Mouse (Mus musculus) layer of hippocampus, adult 18-20 months (tissue): ENCODE results near the gene Casp9. TPM values are rescaled to one million over a fixed set of nuclear protein-coding genes. Genes with fewer than 3 reads are reported as not detected.
A peak's percentile ranks its signal among the peaks of the same experiment; 100 is the strongest.
"Not testable (repeated sequence)": the region's sequence is repeated elsewhere in the genome, so short reads cannot be mapped to it uniquely, and the experiment has no call there.

Experiments used
- DNase-seq, 2 experiments: peaks; one replicate each; pipeline ENCODE4 v3.0.0; 2022; ENCODE audit warnings: low spot score in 2 of 2
- long read RNA-seq: library from polyadenylated mRNA; stranded (forward); transcript quantifications from one replicate; pipeline ENCODE4 v2.0.0, GENCODE M21; 2021
- total RNA-seq, 2 experiments: library from RNA; stranded (reverse); gene quantifications; 2 replicates each; pipeline ENCODE4 v1.2.3; 2021

The Casp9 gene
- total RNA-seq = 10 to 100 TPM; 25.6 to 28.8 TPM
- long read RNA-seq, transcript Casp9-201 (9 exons, 3,897 nt) = major isoform, 21 of 30 reads
- long read RNA-seq, partial matches to known transcripts = 3 of 30 reads
- long read RNA-seq, other reads (novel, unspliced or antisense) = 6 of 30 reads

DNA sequence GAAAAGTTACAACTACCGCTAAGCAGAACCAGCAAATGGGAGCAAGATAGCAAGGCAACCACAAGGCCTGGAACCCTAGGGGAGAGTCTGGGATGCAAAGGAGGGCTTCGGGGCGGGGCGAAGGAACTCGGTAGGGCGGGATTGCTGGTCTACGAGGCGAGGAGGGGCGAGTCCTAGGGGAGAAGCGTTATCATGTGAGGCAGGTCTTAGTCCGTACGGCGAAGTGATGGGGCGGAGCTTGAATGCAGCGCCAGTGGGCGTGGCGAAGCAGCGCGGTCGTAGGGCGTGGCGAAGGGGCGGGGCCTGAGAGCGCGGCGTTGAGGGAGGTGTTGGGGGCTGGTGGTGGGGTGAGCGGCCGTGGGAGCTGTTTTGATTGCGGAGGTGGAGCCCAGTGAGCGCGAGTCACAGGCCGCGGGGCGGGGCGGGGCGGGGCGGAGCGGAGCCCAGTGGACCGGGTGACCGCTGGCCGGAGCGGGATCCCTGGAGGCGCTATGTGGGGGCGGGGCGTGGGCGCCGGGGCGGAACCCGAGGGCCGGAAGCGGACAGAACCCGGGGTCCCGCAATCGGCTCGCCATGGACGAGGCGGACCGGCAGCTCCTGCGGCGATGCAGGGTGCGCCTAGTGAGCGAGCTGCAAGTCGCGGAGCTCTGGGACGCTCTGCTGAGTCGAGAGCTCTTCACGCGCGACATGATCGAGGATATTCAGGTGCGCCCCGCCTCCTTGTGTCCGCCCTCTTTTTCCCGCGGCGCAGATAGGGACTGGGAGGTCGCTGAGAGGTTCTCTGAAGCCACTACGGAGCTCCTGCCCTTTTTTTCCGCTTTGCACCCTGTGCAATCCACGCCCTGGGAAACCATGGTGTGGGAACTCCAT lies at the start of gene Casp9:
Casp9 (plus strand) TSS at position 331 of the 870 bp plus-strand sequence.
- peak; percentile 94 to 96 for DNase-seq

DNA sequence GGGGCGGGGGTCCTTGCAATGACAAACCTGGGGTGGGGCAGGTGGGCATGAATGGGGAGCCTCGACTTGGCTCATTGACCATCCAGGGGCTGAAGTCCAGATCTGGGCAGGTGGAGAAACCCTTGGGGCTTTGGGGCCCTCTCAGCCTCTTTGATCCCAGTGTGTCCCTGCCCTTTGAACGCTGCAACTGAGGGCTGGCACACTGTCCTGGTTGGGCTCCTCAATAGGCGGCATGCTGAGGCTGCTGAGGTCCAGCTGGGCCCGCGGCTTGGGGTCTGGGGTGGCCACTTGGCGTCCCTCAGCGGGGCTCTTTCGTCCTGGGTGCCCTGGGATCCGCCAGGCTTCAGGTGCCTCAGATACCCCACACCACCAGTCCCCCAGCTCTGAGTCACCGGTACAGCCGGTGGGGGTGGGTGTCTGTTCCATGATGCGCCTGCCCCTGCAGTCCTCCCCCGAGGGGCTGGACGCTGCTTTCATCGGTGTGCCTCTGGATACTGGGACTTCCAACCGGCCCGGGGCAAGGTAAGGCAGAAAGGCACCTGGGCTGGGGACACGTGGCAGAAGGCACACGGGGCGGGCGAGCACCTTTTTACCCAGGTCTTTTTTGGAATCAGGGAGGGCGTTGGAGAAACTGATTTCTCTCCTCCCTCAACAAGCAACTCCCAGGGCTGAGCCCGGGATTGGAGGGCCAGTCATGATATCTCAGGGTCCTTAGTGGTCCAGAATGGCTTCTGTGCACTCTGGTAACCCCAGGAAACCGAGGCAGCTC lies 46.6 kb upstream of the Casp9 start, which contains the start of gene Agmat:
Agmat (plus strand) TSS at position 95 of the 769 bp plus-strand sequence.
- no peak for DNase-seq

DNA sequence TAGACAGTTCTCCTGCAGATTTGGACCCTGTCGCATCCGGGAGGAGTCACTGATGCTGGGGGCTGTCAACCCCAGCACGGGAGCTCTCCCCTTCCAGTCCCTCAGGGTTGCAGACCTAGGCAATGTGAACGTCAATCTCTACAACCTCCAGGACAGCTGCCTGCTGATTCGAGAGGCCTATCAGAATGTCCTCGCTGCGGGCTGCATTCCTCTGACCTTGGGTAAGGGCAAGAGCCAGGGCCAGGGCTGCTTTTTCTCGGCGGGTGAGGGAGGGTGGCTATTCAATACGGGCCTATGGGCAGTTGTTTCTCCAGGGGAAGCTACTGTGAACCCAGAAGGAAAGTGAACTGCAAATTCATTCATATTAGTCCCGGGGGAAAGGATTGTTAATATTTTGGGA lies 43.9 kb upstream of the Casp9 start:
- DNase-seq = no peak

DNA sequence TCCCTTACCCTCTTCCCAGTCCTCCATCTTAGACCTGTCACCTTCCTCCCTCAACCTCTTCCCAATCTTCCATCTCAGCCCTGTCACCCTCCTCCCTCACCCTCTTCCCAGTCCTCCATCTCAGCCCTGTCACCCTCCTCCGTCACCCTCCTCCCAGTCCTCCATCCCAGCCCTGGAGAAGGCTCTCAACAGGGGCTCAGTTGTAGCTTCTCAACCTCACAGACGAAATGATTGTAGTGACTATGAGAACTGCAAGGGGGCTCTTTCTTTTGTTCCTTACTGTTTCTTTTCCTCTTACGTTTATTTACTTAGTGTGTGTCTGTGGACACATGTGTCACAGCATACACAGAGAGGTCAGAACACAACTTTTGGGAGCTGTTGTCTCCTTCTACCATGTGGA lies 42.6 kb upstream of the Casp9 start:
- no peak for DNase-seq

DNA sequence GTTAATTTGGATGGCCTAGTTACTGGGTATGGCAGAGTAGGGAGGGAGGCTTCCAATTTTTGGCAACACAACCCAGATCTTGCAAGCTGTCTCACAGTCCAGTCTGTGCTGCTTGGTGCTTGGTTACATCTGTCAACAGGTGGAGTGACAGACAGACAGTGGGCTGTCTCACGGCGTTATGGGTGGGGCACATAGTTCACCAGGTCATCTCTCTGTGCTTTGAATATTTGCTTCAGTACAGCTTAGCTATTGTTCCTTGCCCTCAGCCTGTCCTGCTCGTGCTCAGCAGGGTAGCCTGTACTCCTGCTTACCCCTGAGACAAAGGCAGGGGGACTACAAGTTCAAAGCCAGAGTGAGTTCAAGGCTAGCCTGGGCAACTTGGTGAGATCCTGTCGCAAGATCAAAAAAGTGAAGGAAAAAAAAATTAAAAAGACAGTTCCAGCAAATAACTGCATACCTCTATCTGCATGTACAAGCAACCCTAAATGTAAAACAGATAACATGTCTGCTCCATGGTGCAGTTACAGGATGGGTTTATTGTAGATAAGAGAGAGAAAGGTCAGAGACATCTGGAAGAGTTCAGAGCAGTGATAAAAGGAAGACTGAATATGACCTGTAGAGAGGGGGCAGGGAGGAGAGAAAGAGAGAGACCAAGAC lies 41.9 kb upstream of the Casp9 start:
- DNase-seq = peak in 1 of 2 experiments; percentile 35

DNA sequence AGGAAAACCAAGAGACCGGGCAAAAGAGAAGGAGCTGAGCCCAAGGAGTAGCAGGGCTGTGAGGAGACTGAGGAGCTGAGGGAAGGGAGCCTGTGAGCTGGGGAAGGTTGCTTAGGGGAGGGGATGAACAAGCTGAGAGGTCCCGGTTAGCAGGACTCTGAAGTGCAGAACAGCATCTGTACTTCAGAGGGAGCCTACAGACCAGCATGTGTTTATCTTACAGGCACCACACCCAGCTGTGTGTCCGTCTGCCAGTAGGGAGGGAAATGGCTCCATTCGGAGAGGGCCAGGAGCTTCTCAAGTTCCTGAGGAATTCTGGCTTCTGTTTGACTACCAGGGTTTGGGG lies 41.4 kb upstream of the Casp9 start:
- no peak for DNase-seq

DNA sequence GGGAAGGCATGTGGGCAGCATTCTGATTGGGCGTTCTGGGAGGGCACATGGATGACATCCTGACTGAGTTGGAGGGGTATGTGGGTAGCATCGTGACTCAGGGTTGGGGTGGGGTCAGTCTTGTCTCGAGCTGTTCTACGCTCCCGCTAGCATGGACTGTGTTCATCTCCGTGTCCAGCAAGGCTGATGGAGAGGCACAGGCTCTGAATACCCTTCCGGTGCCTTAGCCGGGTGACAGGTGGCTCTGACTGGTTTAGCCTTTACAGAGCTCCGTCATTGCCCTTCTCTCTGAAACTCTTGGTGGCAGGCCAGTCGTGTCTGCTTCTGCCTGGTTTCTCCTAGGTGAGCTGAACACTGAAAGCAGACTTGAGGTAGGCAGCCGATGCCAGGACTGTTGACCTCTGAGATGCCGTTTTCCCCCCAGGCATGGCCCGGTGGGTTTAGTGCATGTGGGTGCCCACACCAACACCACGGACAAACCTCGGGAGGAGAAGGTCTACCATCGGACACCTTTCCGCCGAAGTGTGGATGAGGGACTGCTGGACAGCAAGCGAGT lies 38.0 kb upstream of the Casp9 start:
- DNase-seq = no peak

DNA sequence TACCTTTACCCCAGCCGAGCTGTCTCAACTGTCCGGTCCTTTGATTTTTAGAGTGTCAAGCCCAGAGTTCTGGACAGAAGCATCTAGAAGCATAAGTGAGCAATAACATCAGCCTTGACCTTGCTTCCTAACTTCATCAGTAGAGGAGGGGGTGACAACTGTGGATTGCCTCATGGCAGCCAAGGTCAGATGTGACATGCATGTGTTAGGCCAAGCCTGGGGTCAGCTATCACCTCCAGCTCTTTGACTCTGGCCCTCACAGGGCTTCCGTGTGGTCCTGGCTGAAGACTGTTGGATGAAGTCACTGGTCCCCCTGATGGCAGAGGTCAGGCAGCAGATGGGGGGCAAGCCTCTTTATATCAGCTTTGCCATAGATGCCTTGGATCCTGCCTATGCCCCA lies 36.3 kb upstream of the Casp9 start:
- no peak for DNase-seq

DNA sequence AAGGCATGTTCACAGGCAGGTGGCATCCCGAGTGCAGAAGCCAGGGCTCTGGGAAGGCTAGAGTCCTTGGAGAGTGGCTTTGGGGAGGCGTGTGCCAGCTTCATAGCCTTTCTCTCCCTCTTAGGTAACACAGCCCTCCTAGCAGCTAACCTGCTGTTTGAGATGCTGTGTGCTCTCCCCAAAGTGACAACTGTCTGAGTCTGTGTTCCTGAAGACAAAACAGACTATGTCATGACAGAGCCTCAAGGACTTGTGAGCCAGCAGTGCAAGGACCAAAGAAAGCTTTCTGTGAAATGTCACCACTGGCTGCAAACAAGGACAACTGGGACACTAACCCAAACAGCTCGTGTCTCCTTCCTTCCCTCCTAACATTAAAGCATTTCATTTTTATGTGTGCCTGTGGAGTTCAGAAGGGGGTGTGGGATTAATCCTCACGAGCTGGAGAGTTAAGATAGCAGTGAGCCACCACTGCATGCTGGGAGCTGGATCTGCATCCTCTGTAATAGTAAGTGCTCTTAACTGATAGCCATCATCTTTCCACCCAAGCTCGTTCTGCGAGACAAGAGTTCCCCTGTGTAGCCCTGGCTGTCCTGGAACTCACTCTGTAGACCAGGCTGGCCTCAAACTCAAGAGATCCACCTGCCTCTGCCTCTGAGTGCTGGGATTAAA lies 34.4 kb upstream of the Casp9 start:
- DNase-seq = no peak

DNA sequence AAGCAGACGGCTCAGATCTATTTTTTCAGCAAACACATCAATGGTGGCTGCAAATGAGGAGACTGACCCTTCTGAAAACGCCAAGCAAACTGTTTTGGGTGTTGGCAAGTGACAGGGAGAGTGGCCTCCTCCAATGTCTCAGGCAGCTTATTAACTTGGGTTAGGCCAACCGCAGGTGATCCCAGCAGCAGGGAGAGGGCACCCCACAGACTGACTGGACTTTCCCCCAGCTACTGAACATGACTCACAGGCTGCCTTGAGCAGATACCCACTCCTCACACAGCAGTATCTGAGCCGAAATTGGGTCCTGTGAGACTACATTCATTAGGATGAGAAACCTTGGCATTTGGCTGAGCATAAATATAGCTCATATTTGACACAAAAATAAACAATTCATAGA lies 32.5 kb upstream of the Casp9 start:
- DNase-seq = no peak

DNA sequence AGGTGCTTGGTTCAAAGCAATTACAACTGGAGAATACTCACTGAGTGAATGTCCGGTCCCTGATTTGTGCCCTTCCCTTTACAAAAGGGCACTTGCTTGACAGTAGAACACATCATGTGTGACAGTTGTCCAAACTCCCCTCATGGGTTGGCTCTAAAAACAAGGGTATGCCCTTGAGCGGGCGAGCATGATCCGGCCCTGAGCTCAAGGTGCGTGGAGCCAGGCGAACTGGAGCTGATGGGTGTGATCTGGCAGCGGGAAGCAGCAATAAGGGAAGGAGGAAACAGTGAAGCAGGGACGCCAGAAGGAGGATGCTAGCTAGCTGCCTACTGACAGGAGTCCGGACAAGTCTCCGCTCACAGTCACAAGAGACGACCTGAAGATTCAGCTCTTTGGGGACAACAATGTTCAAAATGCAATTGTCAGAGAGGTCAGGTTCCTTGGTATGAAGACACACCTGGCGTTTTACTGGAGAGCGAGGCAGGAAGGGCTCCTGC lies 31.3 kb upstream of the Casp9 start:
- no peak for DNase-seq

DNA sequence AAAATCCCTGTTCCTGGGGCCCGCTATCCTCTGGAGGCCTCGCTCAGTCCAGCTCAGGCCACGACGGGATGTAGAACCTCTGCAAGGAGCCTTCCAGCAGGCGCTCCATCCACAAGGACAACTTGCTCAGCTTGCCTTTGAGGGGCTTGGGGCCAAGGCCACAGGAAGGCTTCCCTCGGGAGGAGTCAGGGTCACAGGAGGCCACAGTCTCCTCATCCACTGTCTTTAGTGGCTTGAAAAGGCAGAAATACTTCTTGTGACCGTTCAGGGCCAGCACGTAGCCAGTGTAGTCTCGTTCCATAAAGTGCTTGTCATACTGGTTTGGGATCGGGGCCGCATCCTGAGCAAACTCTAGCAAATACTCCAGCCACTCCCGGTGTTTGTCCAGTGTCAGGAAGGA lies 29.9 kb upstream of the Casp9 start:
- no peak for DNase-seq

DNA sequence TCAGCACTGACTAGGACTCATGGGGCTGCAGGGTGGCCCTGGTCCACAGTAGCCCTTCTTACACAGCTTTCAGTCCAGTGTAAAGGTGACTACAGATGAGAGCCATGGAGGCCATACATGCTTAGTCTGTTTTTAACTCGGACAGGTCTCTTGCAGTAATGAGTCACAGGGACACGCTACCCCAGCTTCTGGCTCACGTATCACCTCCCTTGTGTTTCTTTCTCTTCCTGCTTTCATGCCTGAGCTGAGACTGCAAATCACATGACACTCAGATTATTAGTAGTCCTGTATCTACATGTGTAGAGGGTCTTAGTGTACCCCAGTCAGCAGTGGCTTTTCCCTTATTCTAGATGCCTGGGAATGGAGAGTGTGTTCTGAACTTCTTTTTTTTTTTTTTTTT lies 28.4 kb upstream of the Casp9 start:
- DNase-seq = no peak

DNA sequence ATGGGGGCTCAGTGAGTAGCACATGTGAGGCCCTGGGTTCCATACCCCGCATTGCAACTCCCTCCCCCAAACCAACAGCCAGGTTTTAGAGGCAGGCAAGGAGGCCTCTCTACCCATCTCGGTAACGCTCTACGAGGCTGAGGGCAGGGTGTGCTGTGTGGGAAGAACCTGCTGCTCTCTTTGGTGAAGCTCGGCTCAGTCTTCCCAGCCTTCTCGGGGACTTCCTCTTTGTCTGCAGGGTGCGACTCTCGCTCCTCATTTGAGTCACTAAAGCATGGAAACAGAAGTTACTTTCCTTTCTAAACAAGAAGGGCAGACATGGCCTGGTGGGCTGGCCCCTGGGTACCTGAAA lies 27.1 kb upstream of the Casp9 start:
- DNase-seq = peak in 1 of 2 experiments; percentile 43

DNA sequence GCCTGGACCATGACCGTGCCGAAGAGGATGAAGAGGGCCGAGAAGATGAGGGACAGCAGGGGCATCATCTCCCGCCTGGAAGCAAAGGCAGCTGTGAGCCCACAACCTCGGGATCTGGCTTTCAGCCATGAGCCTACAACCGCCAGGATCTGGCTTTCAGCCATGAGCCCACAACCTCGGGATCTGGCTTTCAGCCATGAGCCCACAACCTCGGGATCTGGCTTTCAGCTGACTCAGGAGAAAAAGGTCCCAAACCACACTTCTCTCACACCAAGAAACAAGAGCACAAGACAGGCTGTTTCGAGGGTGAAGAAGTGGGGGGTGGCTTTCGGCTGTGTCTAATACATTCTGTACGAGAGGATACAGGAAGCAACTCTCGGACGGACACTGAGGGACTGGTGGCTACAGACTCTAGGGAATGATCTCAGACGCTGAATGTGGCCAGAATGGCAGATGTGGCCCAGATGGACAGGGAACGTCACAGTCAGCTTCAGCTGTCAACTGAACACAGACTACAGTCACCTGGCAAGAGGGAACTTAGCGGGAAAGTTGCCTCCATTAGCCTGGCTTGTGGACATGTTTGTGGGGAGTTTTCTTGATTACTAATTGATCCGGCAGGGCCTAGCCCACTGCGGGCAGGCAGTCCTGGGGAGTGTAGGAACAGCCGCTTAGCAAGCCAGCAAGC lies 26.6 kb upstream of the Casp9 start:
- DNase-seq = peak in 1 of 2 experiments; percentile 48

DNA sequence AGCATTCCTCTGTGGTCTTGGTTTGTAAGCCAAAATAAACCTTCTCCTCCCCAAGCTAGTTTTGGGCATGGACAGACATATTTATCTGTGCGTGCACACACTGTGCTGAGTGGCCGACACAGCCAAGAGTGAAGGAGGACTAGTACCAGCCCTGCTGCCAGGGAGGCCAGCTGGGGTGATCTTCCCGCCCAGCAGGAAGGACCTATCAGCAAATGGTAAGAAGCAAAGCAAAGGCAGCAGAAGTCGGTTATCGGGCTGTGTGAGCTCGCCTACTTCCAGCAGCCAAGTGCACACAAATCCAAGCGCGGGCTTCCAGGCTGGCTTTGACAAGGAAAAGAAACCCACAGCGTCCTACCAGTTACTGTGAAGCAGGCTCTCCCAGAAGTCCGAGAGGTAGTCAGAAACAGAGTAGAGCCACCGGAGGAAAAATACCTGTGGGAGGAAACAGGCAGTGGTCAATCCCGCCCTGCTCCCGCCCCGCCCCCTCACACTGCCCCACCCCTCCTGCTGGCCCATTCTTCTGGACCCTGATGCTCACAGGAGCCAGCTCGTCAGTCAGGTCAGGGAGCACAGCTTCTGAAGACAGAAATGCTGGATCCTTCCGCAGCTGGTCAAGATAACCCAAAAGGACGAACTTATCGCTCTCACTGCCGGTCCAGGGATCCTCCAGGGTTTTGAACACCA lies 25.9 kb upstream of the Casp9 start:
- peak in 1 of 2 experiments; percentile 65 for DNase-seq

DNA sequence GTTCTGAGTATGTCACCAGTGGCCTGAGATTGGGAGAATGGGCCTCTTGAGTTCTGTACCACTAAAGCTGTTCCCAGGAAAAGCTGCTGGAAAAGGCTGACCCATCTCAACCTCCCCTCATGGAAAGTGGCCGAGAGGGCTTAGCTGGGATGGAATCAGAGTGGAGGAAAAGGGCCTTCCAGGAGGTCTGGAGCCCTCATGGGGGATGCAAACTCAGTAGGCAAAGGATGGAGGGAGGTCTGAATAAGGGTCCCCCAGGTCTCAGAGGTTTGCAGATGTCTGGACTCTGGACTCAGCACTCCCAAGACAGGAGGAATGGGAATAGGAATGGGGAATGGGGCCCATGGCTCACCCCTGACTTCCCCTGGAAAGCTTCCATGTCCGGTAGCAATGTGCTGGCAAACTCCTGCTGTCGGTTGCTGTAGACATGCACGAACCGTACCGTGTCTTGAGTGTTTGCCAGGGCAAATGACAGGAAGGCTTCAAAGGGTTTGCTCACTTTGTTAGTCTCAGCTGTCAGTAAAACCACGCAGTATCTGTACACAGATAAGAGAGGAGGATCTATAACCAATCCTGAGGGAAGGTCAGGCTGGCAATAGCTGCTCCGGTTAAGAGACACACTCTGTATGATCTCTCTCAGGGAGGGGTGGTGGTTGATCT lies 23.8 kb upstream of the Casp9 start:
- peak in 1 of 2 experiments; percentile 51 for DNase-seq

DNA sequence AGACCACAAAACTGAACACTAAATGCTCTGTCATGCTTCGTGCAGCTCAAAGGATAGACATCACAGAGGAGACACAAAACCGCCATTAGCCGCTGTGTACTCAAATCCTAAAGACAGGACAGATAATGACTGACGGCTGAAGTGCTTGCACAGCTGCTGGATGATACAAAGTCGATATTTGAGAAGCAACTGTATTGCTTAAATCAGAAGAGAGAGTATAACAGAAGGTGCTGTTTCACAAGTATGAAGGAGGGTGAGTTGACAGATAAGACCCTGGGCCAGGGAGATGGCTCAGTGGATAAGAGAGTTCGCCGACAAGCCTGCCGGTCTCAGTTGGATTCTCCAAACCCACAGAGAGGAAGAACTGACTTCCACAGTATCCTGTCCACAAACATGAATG lies 21.6 kb upstream of the Casp9 start:
- DNase-seq = no peak

DNA sequence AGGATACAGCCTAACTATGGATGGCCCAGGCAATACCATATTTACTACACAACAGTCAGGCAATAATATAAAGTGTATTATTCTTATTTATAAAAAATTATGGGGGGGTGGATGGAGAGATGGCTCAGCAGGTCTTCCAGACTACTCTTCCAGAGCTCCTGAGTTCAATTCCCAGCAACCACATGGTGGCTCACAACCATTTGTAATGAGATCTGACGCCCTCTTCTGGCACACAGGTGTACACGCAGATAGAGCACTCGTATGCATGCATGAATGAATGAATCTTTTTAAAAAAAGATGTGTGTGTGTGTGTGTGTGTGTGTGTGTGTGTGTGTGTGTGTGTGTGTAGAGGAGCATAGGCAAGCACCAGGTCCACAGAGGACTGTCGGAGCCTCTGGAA lies 20.4 kb upstream of the Casp9 start:
- not testable (repeated sequence) for DNase-seq
